Mouse (Mus musculus) ovary, adult 18-20 months (tissue): Measurements from ENCODE around the gene Dedd2.

Experiments
- DNase-seq: peaks from one replicate; pipeline ENCODE4 v3.0.0; 2022; ENCODE audit warnings: low spot score, mixed read lengths

Gene Dedd2

DNA sequence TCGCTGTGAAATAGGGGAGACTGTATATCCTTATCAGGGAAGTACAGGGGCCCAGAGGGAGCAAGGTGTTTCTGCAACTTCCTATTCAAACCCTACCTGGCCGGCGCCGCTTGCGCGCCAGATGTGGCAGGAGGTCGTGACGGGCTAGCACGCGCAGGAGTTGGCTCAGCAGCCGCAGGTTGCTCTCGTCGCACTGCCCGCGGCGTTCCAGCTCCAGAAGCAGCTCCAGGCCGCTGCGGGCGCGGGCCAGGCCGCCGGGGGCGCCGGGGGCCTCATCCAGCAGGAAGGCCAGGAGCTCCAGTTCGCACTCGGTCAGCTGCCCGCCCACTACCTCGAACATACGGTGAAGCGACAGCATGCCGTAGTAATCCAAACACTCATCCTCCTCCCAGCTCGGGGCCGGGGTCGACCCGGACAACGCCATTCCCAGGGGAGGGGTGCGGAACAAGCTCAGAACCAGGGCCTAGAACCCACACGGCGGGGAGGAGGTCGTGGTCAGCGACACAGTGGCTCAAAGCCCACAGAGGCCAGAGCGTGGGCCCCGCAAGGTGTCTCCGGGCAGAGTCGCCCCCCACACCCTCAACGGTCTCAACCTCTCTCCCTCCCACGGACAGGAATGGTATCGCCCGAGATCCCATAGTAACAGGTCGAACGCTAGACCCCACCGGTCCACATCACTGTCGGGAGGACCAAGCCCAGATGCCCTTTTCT is 1.6 kb downstream of the Dedd2 start:
- DNase-seq = no peak

DNA sequence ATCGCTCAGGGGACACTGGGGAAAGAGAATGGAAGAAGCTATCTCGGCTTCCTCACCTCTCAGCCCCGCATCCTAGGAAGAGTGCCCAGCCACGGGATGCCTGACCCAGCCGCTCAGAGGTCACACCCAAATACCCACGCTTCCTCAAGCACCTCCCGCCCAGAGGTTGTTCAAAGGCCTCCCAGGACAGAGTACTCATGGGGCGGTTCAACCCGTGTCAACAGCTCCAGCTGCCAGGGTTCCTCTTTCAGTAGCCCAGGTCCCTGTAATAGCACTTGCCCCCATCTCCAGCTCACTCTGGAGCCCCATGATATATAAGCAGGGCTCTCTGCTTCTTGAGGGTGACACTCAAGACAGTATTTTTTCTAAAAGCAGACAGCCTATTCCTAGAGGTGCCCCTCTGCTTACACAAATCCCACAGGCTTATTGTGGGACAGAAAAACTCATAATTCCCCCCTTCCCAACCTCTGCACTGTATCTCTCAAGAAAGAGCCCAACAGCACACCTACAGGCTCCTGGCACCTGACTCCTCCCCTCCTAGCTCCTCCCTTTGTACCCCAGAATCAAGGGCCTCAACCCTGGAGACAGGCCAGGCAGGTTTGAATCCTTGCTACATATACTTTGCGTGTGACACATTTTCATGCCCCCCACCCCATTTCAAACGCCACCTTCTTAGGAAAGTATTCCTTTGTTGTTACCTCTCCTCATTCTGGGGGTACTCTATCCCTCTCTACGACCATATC is 2.6 kb downstream of the Dedd2 start:
- DNase-seq = no peak

DNA sequence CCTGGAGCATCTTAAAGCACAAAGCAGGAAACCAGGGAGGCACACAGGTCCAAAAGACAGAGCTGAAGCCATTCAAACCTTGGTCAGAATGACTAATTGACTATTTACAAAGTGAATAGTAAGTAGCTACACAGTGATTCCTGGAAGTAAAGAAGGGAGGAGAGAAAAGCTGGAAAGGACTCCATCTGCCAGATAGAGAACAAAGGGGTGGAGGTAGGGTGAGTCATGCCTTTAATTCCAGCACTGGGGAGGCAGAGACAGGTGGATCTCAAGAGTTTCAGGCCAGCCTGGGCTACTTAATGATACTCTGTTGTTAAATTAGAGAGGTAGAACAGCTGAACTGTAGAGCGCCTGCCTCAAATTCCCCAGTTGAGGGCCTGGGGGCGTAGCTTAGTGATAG is 6.2 kb downstream of the Dedd2 start:
- DNase-seq = no peak

DNA sequence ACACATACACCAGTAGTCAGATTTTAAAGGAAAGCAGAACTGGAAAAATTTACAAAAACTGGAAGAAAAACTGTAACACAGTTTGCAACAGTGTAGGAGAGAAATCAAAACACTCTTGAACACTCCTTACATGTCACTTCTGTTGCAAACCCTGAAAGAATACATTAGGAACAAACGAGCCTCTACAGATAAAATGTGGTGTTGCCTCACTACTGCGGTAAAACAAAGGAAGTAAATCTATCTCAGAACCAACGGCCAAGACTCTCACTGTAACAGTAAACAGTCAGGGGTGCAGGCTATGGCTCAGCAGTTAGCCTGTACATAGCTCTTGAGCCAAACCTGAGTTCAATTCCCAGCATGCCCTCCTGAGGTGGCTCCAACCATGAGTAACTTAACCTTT is 7.3 kb downstream of the Dedd2 start:
- no peak for DNase-seq

DNA sequence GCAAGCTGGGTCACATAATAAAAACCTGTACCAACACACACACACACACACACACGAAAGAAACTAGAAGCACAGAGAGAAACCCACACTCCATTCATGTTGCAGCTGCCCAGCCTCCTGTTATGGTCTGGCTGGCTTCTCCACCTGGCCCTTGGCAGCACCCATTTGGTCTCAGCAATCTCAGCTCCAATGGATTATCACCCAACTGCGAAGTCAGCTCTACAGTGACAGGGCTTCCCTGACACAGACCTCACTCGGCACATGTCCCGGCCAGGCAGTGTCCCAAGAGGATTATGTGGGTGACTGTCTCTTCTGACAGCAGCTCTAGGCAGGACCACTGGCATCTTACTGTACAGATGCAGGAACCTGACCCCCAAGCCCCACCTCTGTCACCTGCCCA is 9.9 kb downstream of the Dedd2 start:
- no peak for DNase-seq

DNA sequence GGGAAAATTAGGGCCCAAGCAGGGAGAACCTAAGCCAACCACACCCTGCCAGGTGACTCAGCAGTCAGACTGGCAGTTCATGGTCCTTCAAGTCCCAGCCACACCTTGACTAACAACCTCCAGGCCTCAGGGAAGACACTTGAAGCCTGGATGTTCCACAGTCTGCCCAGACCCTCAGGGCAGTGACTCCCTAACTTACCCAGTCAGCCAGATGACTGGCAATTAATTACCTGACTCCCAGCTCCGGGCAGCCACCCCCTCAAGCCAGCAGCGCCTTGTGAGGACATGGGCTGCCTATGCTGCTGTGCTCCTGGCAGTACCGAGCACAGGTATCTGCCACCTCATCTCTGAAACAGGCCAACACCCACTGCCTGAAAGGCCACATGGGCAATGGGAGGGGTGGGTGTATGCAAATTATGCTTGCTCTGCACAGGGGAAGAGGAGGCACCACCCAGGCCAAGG is 11.2 kb downstream of the Dedd2 start:
- DNase-seq = no peak

DNA sequence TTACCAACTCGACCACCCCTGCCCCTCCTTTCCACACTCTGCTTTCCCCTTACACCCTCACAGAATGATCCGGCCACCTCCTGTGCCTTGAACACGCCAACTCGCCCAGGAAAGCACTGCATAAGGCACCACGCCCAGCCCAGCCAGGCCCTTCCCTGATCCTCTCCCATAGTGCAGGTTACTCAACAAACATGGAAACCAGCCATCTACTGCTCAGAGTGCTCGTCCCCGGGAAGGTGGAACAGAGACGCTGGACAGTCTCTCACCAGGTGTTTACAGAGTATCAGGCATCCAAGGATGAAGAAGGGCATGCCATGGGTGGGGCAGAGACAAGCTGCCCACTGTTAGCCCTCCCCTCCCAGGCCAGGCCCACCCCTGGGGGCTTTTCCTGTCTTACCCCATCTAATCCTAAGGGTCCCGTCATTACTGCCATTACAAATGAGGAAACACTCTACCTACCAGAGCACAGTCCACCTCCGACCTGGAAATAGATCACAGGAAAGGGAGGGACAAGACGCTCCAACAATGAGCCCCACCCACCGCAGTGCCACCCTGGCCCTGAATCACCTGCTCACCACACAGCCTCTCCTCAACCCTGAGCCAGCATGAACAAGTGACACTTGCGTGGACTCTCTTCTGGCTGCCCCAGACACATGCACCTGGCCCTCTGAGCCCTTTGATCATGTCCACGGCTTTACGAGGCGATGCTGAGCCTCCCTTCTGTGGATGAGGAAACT is 14.2 kb downstream of the Dedd2 start:
- DNase-seq = no peak

DNA sequence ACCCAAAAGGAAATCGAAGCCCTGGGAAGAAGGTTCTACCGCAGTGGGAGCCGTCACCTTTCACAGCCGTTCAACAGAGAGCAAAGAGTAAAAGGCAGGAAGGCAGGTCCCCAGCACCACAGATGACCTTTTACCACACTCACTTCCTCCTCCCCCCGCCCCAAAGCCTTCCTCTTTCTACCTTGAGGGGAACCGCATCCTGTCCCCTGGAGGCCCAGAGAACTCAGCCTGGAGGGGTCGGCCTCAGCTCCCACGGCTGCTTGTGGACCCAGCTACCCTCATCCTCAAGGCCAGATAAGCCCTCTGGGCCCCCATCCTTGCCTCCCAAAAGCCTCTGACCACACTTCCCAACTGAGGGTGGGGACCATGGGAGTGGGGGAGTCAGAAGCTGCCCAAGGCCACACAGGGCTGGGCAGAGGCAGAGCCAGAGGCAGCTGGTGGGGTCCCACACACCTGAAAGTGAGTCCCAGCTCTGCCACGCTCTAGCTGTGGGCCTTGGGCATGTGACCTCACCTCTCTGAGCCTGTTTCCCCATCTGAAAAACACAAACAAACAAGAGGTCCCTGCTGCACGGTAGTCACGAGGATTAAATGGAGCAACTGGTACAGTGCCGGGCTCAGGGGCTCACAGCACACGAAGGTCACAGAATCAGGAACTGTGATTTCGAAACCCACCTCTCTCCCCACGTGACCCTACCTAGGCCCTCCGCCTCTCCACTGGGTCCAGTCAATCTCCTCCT is 14.9 kb downstream of the Dedd2 start:
- DNase-seq = no peak

DNA sequence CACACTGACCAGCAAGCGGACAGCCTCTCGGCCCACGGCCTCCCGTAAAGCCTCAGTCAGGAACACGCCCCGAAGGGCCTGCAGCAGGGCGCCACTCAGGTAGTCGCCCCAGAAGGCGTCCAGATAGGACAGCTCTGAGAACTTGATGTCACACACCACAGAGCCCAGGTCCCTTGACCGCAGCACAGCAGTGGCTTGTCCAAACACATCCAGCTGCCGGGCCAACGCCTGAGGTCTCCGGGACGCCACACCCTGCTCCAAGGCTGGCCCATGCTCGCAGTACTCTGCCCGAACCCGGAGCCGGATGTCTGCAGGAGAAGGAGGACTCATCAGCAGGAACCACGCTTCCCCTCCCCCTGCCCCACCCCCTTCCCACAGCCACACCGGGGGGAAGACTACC is 16.8 kb downstream of the Dedd2 start:
- DNase-seq = no peak

DNA sequence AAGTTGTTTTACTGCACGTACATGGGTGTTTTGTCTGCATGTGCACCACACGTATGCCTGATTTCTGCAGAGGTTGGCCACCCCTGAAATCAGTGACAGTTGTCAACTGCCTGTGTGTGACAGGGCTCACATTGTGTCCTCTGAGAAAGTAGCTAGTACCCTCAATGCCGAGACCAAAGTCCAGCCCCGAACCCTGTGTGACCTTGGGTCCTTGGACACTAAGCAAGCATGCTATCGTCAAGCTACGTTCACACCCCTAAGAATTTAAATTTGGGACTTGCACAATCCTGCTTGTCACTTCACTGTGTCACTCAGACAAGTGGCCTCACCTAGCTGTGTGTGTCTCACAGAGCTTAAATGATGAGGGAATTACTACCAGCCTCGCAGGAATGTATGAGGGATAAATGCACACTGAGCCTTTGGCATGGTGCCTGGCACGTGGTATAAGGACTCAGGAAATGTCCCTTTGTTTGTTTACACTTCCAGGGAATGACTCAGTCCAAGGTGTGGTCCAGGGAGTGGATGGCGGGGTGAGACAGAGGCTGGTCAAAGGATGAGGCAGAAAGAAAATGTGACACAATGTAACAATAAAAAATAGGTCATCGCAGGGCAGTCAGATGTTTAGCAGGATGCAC is 22.9 kb downstream of the Dedd2 start:
- no peak for DNase-seq

DNA sequence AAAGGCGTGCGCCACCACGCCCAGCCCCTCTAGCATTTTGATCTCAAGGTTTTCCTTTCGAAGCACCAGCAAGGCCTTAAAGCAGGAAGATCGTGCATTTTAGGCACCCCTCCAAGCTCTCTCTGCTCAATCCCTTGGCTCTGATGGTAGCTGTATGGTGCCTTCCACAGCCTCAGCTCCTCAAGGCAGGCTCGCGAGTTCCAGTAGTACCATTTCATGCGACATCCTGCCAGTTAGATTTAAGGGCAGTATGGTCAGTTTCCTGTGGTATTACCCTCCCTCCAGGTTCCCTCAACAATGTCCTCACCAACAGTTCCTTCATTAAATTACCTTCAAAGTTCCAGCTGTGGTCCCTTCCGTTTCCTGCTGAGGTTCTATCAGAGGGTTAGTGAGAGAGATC is 24.3 kb downstream of the Dedd2 start:
- no peak for DNase-seq

DNA sequence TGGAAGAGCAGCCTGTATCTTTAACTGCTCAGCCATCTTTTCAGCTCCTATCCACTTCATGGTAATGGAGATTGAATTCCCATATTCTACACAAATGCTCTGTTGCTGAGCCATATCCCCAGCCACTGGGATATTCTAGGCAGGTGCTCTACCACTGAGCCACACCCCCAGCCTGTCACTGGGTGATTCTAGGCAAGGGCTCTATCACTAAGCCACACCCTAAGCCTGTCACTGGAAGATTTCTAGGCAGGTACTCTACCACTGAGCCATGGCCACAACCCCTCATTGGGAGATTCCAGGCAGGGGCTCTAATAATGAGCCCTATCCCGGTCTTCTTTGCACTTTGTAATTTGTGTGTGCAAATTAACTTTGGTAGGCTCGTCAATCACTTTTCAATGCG is 25.3 kb downstream of the Dedd2 start:
- DNase-seq = no peak

DNA sequence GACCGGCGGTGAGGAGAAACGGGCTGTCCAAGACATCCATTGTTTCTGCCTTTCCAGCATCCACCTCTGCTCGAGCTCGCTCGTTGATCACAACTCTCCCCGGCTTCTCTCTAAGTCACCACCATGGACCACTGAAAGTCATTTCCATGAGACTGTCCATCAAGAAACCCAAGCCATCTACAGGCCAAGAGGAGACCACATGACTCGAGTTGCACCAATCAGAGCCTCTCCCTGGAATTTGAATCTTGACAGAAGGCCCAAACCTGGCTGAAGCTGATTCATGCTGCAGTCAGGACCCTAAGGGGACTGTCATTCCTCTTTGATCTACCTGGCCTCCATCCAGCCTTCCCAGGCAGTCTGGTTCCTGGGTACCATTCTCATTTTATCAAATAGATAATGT is 28.3 kb downstream of the Dedd2 start:
- DNase-seq = no peak

DNA sequence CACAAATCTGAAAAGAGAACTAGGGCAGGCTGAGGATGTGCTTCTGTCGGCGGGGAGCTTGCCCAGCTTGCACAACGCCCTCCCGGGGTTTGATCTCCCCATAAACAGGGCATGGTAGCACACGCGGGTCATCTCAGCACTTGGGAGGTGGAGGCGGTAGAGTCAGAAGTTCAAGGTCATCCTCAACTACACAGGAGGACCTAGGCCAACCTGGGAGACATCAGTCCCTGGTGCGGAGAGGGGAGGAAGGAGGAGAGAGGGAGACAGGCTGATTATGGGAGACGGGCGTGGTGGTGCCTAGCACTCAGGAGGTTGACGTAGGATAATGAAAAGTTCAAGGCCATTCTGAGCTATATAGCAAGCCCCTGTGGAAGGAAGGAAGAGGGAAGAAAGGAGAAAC is 29.6 kb downstream of the Dedd2 start:
- no peak for DNase-seq

DNA sequence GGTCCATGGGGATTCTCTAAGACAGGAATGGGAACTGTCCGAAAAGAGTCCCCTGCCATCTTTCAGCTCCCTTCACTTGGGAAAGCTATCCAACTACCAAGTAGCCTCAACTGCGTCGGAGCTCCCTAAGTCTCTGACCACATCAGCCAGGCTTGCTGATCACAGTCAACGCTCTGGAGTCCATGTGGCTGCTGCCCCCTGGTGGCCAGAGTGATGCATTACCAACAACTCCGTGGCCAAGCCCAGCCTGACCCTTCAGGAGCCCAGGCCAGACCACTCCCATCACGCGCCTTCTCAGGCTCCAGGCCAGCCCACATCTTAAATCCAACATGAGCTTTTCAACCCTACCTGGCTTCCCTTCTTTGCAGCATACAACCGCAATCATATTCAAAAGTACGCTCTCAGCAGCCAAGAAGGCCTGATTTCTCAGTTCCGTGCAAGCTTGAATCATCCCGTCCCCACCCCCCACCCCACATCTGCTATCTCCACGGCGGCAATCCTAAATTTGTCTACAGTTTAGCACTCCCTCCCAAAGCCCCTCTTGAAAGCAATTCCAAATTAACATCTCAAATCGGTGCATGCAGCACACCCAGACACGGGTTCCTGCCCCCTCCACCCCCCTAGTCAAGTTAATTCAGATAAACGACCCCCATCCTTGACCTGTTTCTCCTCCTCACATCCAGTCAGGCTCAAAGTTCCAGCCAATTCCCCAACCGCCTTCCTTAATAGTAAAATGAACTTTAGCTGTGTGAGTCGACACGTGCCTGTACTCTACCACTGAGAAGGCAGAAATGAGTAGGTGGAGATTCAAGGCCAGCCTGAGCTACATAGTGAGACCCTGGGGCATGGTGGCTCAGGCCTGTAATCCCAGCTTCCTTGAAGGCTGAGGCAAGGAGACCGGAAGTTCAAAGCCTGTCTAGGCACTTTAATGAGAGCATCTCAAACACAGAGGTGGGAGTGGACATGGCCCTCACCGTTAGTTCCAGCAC is 32.5 kb downstream of the Dedd2 start:
- peak; percentile 53 for DNase-seq

DNA sequence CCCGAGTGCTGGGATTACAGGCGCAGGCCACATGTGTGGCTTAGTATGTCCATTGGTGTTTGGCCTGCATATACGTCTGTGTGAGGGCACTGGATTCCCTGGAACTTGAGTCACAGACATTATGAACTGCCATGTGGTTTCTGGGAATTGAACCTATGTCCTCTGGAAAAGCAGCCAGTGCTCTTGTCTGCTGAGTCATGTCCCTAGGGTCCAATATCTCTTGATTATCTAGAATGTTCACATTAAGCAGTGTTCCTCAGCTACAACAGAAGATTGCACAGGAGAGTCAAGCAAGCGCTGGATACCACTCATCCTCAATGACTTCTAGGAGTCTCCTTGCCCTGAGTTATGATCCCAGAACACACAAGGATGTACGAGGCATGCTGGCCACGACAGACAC is 36.3 kb downstream of the Dedd2 start:
- DNase-seq = no peak

DNA sequence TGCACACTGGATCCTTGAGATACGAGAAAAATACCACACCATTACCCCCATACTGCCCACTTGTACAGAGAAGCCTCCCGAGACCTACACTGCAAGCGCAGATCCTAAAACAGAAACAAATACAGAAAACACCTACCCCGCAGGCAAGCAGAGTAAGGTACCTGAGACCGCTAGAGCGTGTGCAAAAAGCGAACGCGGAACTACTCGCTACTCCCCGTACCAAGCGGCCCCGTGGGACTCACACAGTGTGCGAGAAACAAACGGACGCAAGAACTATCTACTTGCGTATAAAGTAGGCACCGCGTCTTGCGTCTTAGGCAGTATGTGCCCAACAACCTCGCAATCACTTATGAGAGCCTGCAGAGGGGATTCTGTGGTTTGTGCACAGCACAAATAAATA is 38.6 kb downstream of the Dedd2 start:
- DNase-seq = no peak

DNA sequence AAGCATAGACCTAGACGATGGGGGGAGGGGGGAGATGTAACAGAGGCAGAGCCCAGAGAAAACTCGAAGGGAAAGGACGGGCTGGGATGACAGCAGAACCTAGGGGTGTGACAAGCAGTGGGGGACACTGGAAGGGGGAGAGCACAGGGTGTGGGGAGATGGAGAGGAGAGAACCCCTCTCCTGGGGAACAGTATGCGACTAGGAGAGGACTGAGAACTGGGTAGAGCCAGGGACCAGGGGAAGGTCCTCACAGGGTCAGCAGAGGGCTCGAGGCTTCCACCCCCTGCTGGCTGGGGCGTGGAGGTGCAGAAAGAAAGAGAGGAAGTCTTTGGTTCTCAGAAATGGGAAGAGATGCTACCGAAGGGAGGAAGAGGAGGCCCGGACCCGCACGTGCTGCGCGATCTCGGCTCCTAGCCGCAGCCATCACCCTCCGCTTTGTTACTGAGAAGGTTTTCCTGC is 39.1 kb downstream of the Dedd2 start:
- DNase-seq = no peak

DNA sequence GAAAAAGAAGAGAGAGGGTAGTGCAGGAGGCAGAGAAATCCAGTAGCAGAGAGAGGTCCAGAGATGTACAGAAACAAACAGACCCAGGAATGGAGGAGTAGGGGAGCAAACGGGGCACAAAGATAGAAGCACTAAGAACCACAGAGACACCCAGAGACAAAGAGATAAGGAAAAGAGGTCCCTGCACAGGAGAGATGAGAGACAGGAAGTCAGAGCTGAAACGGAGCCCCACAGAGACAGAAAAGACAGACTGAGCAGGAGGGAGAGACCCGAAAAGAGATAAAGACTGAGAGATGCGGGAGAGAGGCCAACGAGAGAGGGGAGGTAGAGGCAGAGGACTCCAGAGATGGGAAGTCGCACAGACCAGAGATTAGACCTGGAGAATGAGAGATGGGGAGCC is 39.9 kb downstream of the Dedd2 start:
- no peak for DNase-seq

DNA sequence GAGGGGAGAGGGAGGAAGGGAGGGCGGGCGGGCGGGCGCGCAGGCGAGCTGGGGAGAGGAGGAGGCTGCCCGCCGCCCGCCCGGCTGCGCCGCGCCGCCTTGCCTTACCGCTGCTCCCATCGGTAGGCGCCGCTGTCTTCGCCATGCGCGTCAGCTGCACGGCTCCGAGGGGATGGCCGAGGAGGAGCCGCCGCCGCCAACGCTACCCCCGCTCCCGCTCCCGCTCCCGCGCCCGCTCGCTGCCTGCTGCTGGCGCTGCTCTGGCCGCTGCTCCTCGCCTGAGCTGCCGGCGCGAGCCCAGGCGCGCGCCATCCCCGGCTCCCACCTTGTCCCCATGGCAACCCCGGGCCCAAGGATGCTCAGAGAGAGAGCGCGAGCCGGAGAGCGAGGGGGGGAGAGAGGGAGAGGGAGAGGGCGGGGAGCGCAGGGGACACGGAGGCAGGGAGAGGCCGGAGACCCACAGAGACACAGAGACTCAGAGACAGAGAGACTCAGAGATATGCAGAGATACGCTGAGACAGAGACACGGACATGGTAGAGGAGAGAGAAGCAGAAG is 40.7 kb downstream of the Dedd2 start, which contains the start of gene Pou2f2:
Gene Pou2f2, minus strand, starts transcription at position 121 of the 556 bp plus-strand sequence.
- peak; percentile 58 for DNase-seq
